Mouse (Mus musculus) testis, postnatal 14 days (tissue): ENCODE measurements around the gene Itfg1.

Experiments
- DNase-seq: peaks from one replicate; pipeline ENCODE4 v3.0.0; 2021; ENCODE audit warnings: low spot score

The Itfg1 gene

GRCm38 (mm10) chr8:85730545-85730944, 110.2 kb downstream of the Itfg1 start:
- DNase-seq = no peak

GRCm38 (mm10) chr8:85717271-85717670, 123.5 kb downstream of the Itfg1 start:
- DNase-seq = no peak

GRCm38 (mm10) chr8:85716696-85717095, 124.0 kb downstream of the Itfg1 start:
- DNase-seq = no peak

GRCm38 (mm10) chr8:85706988-85707387, 133.7 kb downstream of the Itfg1 start:
- DNase-seq = no peak

- peak; percentile 86 for DNase-seq
Measured at GRCm38 (mm10) chr8:85700751-85701351, 139.9 kb downstream of the Itfg1 start, which contains the start of gene Neto2. Gene Neto2 (minus strand): TSS chr8:85700924.

GRCm38 (mm10) chr8:85700101-85700750, 140.5 kb downstream of the Itfg1 start:
- DNase-seq = peak; percentile 76

GRCm38 (mm10) chr8:85699051-85699450, 141.7 kb downstream of the Itfg1 start:
- DNase-seq = peak; percentile 49
